8 mouse cellular contexts compared by ENCODE assay signal in genomic region chr4:133012776-133013265, GRCm38 (mm10). TPM values are rescaled to one million over a fixed set of nuclear protein-coding genes. Genes with fewer than 3 reads are reported as not detected.
DNase-seq lines count a peak whose midpoint lies in the region; ATAC-seq and TF ChIP-seq lines count a peak whose summit lies in the region.

No protein-coding gene starts in this region.

- peak overlapping the region; percentile 67 for H3K27ac ChIP-seq in cerebellum, adult 2 months (ENCODE audit: insufficient read depth, low read length)
- H3K27ac ChIP-seq in heart, adult 2 months = peak overlapping the region; percentile 96
- H3K27ac ChIP-seq in kidney, embryonic 14.5 days (ENCODE audit: low read depth, low read length) = peak overlapping the region; percentile 98
- peak overlapping the region; percentile 81 for H3K27ac ChIP-seq in midbrain, embryonic 11.5 days (ENCODE audit: low read depth, low read length)

- no peaks in the 10 kb centered on the region for H3K9me3 ChIP-seq in kidney, embryonic 14.5 days (ENCODE audit: control insufficient read depth, low read length)
- H3K9me3 ChIP-seq in midbrain, embryonic 11.5 days (ENCODE audit: control insufficient read depth, low read length) = no peaks in the 10 kb centered on the region

- H3K27me3 ChIP-seq in cerebellum, adult 2 months (ENCODE audit: control insufficient read depth, insufficient read depth, low read length) = no peaks in the 10 kb centered on the region
- no peaks in the 10 kb centered on the region for H3K27me3 ChIP-seq in heart, adult 2 months (ENCODE audit: control insufficient read depth, insufficient read depth, low read length)
- H3K27me3 ChIP-seq in kidney, embryonic 14.5 days (ENCODE audit: control insufficient read depth, insufficient read depth, low read length) = no peaks in the 10 kb centered on the region
- H3K27me3 ChIP-seq in midbrain, embryonic 11.5 days (ENCODE audit: control insufficient read depth, insufficient read depth, low read length) = peaks cover 20% of the 10 kb centered on the region

- H3K4me1 ChIP-seq in cerebellum, adult 2 months (ENCODE audit: control insufficient read depth, insufficient read depth, low read length) = peaks cover 31% of the 10 kb centered on the region
- H3K4me1 ChIP-seq in heart, adult 2 months (ENCODE audit: control insufficient read depth, insufficient read depth, low read length) = peaks cover 15% of the 10 kb centered on the region
- H3K4me1 ChIP-seq in kidney, embryonic 14.5 days (ENCODE audit: control insufficient read depth, insufficient read depth, low read length) = peaks cover 58% of the 10 kb centered on the region
- H3K4me1 ChIP-seq in midbrain, embryonic 11.5 days (ENCODE audit: control insufficient read depth, insufficient read depth, low read length) = peaks cover 51% of the 10 kb centered on the region

- H3K4me2 ChIP-seq in kidney, embryonic 14.5 days (replicated peaks; ENCODE audit: low read depth, low read length) = peak overlapping the region; percentile 88
- peak overlapping the region; percentile 80 for H3K4me2 ChIP-seq in midbrain, embryonic 11.5 days

- no peak for TF ChIP-seq EP300 in heart, adult 2 months (IDR thresholded peaks at IDR 0.05; ENCODE audit: insufficient read depth, low read depth, low read length)

- no peaks in the 10 kb centered on the region for H3K36me3 ChIP-seq in heart, adult 2 months (ENCODE audit: control insufficient read depth, insufficient read depth, low read length)
- H3K36me3 ChIP-seq in kidney, embryonic 14.5 days (ENCODE audit: control insufficient read depth, insufficient read depth, low read length) = no peaks in the 10 kb centered on the region
- H3K36me3 ChIP-seq in midbrain, embryonic 11.5 days (ENCODE audit: control insufficient read depth, insufficient read depth, low read length) = no peaks in the 10 kb centered on the region

- peak overlapping the region; percentile 71 for H3K9ac ChIP-seq in heart, adult 2 months (ENCODE audit: low read depth, low read length)
- H3K9ac ChIP-seq in kidney, embryonic 14.5 days (ENCODE audit: low read depth, low read length) = peak overlapping the region; percentile 99
- peak overlapping the region; percentile 93 for H3K9ac ChIP-seq in midbrain, embryonic 11.5 days (ENCODE audit: low read length)

- TF ChIP-seq POLR2A in cerebellum, adult 2 months (IDR thresholded peaks at IDR 0.05; ENCODE audit: borderline replicate concordance, insufficient read depth, low read length) = no peak
- no peak for TF ChIP-seq POLR2A in heart, adult 2 months (IDR thresholded peaks at IDR 0.05; ENCODE audit: insufficient read depth, low read depth, low read length)

- WGBS in cerebellum, adult 2 months = 2% methylated on average over 17 of the region's 17 CpGs
- under 1% methylated on average over 17 of the region's 17 CpGs for WGBS in heart, adult 2 months
- 2% methylated on average over 17 of the region's 17 CpGs for WGBS in kidney, embryonic 14.5 days
- under 1% methylated on average over 17 of the region's 17 CpGs for WGBS in midbrain, embryonic 11.5 days

- TF ChIP-seq CTCF in cerebellum, adult 2 months (IDR thresholded peaks at IDR 0.05; ENCODE audit: borderline replicate concordance, insufficient read depth, low read depth, low read length) = no peak
- TF ChIP-seq CTCF in heart, adult 2 months (IDR thresholded peaks at IDR 0.05) = no peak

- H3K79me2 ChIP-seq in heart, adult 2 months (replicated peaks; ENCODE audit: control insufficient read depth, insufficient read depth, low read length) = peaks cover 2% of the 10 kb centered on the region

- H3K4me3 ChIP-seq in cerebellum, adult 2 months (replicated peaks; ENCODE audit: insufficient read depth, low read depth, low read length) = peak overlapping the region; percentile 98
- H3K4me3 ChIP-seq in heart, adult 2 months = peak overlapping the region; percentile 99
- H3K4me3 ChIP-seq in kidney, embryonic 14.5 days (ENCODE audit: low read length) = peak overlapping the region; percentile 98
- peak overlapping the region; percentile 76 for H3K4me3 ChIP-seq in midbrain, embryonic 11.5 days (ENCODE audit: low read depth, low read length)

- DNase-seq in right cerebral cortex, postnatal 25 days = peak; percentile 42
- DNase-seq in right cerebral cortex, postnatal 36 days (ENCODE audit: low spot score in 2 of 2) = no peak
- peak in 1 of 2 experiments; percentile 59 for DNase-seq in cerebellum, adult 2 months
- peak; percentile 56 to 66 for DNase-seq in heart, adult 2 months
- DNase-seq in midbrain, embryonic 11.5 days (ENCODE audit: low spot score, missing footprints) = peak; percentile 96
- DNase-seq in thymus, postnatal 25 days = peak; percentile 53
- DNase-seq in urinary bladder, postnatal 4 days (ENCODE audit: low spot score in 2 of 2) = no peak

- ATAC-seq in kidney, embryonic 14.5 days (ENCODE audit: low FRiP score, low TSS enrichment) = peak; percentile 21
- ATAC-seq in midbrain, embryonic 11.5 days (ENCODE audit: low FRiP score) = no peak

- intact Hi-C loops in heart, adult 2 months (cut with DNase I) = loop anchor here (2.0 to 5.0 kb wide), 2 partner anchors 120 to 189 kb away; no protein-coding TSS in a partner anchor

RNA-seq across cellular contexts. Expression of gene Ahdc1, which starts 1.8 kb away (rescaled TPM):
- polyA plus RNA-seq in cerebellum, adult 2 months (2012; rRNA removed) = 30.8 and 34.3 TPM in 2 replicates
- total RNA-seq in heart, adult 2 months (2021) = 10 to 100 TPM; 42.6 to 50.9 TPM
- 19.5 and 21.8 TPM in 2 replicates for polyA plus RNA-seq in heart, adult 2 months (2012; rRNA removed)
- 11.3 and 12.1 TPM in 2 replicates for polyA plus RNA-seq in kidney, embryonic 14.5 days (2014; fragmentation: Nextera tagmentation; extraction: Ambion mirVana)
- polyA plus RNA-seq in midbrain, embryonic 11.5 days (2014; fragmentation: Nextera tagmentation; extraction: Ambion mirVana) = 4.9 and 5.3 TPM in 2 replicates

RNA-seq across cellular contexts. Expression of gene Fgr, which starts 38.9 kb away (rescaled TPM):
- 0.32 and 0.38 TPM in 2 replicates for polyA plus RNA-seq in cerebellum, adult 2 months (2012; rRNA removed)
- under 1 TPM; 0.43 to 0.47 TPM for total RNA-seq in heart, adult 2 months (2021)
- 0.73 and 1.7 TPM in 2 replicates for polyA plus RNA-seq in heart, adult 2 months (2012; rRNA removed)
- 0.23 and 0.45 TPM in 2 replicates for polyA plus RNA-seq in kidney, embryonic 14.5 days (2014; fragmentation: Nextera tagmentation; extraction: Ambion mirVana)
- polyA plus RNA-seq in midbrain, embryonic 11.5 days (2014; fragmentation: Nextera tagmentation; extraction: Ambion mirVana) = not detected in 2 replicates

Comparison
In these comparisons a context has a peak if more than half of its experiments do, and no peak if none do; other contexts are left out.
1. DNase-seq: peak in right cerebral cortex, postnatal 25 days (single experiment), heart, adult 2 months (2 of 2), midbrain, embryonic 11.5 days (single experiment) and thymus, postnatal 25 days (single experiment); none in right cerebral cortex, postnatal 36 days (0 of 2) and urinary bladder, postnatal 4 days (0 of 2).
2. Peak in every context shown above with its lines, with median percentiles within 50 percentile points of each other: H3K27ac ChIP-seq, H3K4me3 ChIP-seq and H3K9ac ChIP-seq.